Mouse (Mus musculus): Measurements from ENCODE around the gene Crcp. TPM values are rescaled to one million over a fixed set of nuclear protein-coding genes. Genes with fewer than 3 reads are reported as not detected.

The Crcp gene
- total and polyA plus RNA-seq, 3 experiments = 9.3 to 11.2 (median 9.5) TPM

DNA sequence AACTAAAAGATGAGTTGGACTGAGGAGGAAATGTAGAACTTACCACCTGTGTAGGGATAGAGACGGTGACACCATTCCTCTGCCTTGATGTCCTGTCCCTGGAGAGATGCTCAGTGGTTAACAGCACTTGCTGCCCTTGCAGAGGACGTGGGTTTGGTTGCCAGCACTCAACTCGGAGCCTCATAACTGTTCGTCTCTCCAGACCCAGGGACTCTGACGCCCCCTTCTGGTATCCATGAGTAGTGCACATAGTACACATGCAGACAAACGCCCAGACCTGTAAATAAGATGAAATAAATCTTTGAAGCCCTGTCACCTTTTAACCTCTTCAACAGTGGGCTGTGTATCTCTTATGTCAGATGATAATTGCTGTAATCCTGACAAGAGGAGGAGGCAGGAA lies 17.9 kb downstream of the Crcp start:
- H3K4me1 ChIP-seq (ENCODE audit: control insufficient read depth, insufficient read depth, low read length) = peaks cover 17% of the 10 kb centered on the region
- WGBS = 69% methylated on average over 6 of the region's 6 CpGs
- peaks cover 6% of the 10 kb centered on the region; the same call in 1 of the 2 replicates for H3K36me3 ChIP-seq (ENCODE audit: control insufficient read depth, insufficient read depth, low read length)
- intact Hi-C loops (cut with DNase I) = no loop called here
- no peaks in the 10 kb centered on the region for H3K79me2 ChIP-seq (replicated peaks; ENCODE audit: control insufficient read depth, insufficient read depth, low read length)
- no peaks in the 10 kb centered on the region for H3K27me3 ChIP-seq (ENCODE audit: control insufficient read depth, insufficient read depth, low read length)
- no peak overlapping the region for H3K9ac ChIP-seq (ENCODE audit: low read depth, low read length)
- TF ChIP-seq CTCF (IDR thresholded peaks at IDR 0.05) (peak; percentile 49), EP300 (IDR thresholded peaks at IDR 0.05; ENCODE audit: insufficient read depth, low read depth, low read length) (no peak)
- DNase-seq = no peak
- no peak overlapping the region for H3K27ac ChIP-seq
- no peak overlapping the region for H3K4me3 ChIP-seq

DNA sequence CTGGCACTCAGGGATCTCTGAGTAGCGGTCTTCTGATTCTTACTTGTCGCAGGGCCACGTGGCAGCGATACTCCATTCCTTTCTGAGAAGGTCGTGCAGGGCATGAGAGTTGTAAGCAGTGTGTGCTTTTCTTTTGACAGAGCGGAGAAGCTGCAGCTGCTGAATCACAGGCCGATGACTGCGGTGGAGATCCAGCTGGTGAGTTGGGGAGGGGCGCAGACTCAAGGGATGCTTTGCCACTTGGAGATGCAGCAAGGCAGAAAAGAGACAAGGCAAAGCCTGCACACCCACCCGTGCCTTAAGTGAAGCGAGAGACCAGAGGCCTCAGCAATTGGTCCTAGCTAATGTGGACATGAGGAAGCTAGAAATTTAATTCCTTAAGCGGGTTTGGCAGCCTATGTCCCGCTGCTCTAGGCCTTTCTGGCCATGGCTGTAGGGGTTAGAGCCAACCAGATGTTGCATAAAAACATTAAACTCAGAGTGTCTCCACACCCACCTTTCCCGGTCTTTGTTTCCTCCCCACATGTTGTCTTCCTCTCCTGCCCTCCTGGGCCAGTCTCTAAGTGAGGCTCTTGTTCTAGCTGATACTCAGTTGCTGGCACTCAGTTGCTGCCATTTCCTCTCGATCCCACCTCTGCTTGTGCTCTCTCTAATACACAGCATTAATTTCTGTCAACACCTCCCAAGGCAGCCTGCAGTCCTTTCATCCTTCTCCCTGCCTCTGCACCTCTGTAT lies 19.9 kb downstream of the Crcp start:
- Histone ChIP-seq H3K36me3 (ENCODE audit: control insufficient read depth, insufficient read depth, low read length) (peaks cover 6% of the 10 kb centered on the region; the same call in 1 of the 2 replicates), H3K4me1 (ENCODE audit: control insufficient read depth, insufficient read depth, low read length) (peaks cover 23% of the 10 kb centered on the region), H3K9ac (ENCODE audit: low read depth, low read length) (no peak overlapping the region), H3K4me3 (no peak overlapping the region), H3K79me2 (replicated peaks; ENCODE audit: control insufficient read depth, insufficient read depth, low read length) (no peaks in the 10 kb centered on the region), H3K27me3 (ENCODE audit: control insufficient read depth, insufficient read depth, low read length) (no peaks in the 10 kb centered on the region), H3K27ac (peak overlapping the region; percentile 64)
- intact Hi-C loops (cut with DNase I) = no loop called here
- 65% methylated on average over 15 of the region's 15 CpGs for WGBS
- TF ChIP-seq CTCF (IDR thresholded peaks at IDR 0.05) (no peak), POLR2A (IDR thresholded peaks at IDR 0.05; ENCODE audit: insufficient read depth, low read depth, low read length) (no peak), EP300 (IDR thresholded peaks at IDR 0.05; ENCODE audit: insufficient read depth, low read depth, low read length) (0 out of 2 replicates have a peak, but pooled peaks have one; percentile 34)
- peak; percentile 63 to 66 for DNase-seq

DNA sequence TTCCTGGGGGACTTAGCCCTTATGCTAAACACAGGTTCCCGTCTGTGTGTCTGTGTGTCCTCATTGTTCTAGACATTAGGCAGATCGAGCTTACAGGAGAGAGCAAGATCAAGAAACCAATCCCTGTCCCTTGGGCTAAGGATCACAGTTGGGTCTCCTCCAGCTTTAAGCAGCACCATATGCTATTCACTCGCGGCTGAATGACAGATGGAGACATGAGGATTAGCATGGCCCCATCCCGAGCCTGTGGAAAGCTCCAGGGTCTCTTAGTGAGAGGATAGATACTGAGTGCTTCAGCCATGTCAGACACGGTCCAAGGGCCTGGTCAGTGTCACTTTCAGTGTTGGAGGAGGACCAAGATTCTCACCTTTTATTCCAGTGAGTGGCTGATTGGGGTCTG lies 21.3 kb downstream of the Crcp start:
- H3K4me1 ChIP-seq (ENCODE audit: control insufficient read depth, insufficient read depth, low read length) = peaks cover 23% of the 10 kb centered on the region
- TF ChIP-seq EP300 (IDR thresholded peaks at IDR 0.05; ENCODE audit: insufficient read depth, low read depth, low read length) (no peak), POLR2A (IDR thresholded peaks at IDR 0.05; ENCODE audit: insufficient read depth, low read depth, low read length) (no peak), CTCF (IDR thresholded peaks at IDR 0.05) (no peak)
- intact Hi-C loops (cut with DNase I) = no loop called here
- no peaks in the 10 kb centered on the region for H3K27me3 ChIP-seq (ENCODE audit: control insufficient read depth, insufficient read depth, low read length)
- no peak for DNase-seq
- 68% methylated on average over 6 of the region's 6 CpGs for WGBS
- no peak overlapping the region for H3K4me3 ChIP-seq
- H3K27ac ChIP-seq = no peak overlapping the region
- no peaks in the 10 kb centered on the region for H3K79me2 ChIP-seq (replicated peaks; ENCODE audit: control insufficient read depth, insufficient read depth, low read length)
- H3K9ac ChIP-seq (ENCODE audit: low read depth, low read length) = no peak overlapping the region
- peaks cover 6% of the 10 kb centered on the region; the same call in 1 of the 2 replicates for H3K36me3 ChIP-seq (ENCODE audit: control insufficient read depth, insufficient read depth, low read length)

DNA sequence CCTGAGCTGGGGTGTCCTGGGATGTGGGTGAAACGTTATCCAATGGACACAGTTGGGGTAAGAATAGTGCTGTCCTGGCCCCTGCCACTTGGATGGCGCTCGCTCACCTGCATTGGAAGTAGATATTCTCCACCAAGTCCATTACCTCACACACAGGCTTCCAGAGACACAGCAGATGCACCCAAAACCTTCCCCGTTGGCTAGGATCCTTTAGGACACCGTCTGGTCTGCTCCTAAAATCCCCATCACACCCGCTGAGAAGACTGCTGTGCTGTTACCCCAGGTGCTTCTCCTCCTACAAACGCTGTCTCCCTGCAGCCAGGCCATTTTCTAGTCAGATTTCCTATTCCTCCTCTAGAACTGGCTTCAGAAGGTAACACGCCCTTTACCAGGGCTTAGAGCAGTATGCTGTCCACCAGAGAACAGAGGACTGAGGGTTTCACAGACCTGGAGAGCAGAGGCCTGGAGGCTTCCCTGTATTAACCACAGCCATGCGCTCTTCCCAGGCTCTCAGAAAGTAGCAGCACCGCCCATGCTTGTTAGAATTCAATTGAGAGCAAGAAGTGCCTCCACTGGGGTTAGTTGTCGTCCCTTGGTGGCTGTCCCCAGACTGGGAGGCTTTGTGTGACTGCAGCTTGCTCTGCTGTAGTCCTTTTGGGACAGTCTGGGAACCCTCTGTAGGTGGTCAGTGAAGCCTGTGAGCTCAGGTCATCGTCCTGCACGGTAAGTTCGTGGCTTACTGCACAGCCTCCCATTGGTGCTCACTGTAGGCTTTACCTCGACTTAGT lies 22.2 kb downstream of the Crcp start:
- Histone ChIP-seq H3K36me3 (ENCODE audit: control insufficient read depth, insufficient read depth, low read length) (peaks cover 6% of the 10 kb centered on the region; the same call in 1 of the 2 replicates), H3K4me1 (ENCODE audit: control insufficient read depth, insufficient read depth, low read length) (peaks cover 22% of the 10 kb centered on the region), H3K27ac (no peak overlapping the region), H3K79me2 (replicated peaks; ENCODE audit: control insufficient read depth, insufficient read depth, low read length) (no peaks in the 10 kb centered on the region), H3K9ac (ENCODE audit: low read depth, low read length) (no peak overlapping the region), H3K27me3 (ENCODE audit: control insufficient read depth, insufficient read depth, low read length) (no peaks in the 10 kb centered on the region), H3K4me3 (no peak overlapping the region)
- no peak for TF ChIP-seq EP300 (IDR thresholded peaks at IDR 0.05; ENCODE audit: insufficient read depth, low read depth, low read length)
- TF ChIP-seq POLR2A (IDR thresholded peaks at IDR 0.05; ENCODE audit: insufficient read depth, low read depth, low read length) = no peak
- TF ChIP-seq CTCF (IDR thresholded peaks at IDR 0.05) = no peak
- 90% methylated on average over 15 of the region's 15 CpGs for WGBS
- DNase-seq = no peak
- intact Hi-C loops (cut with DNase I) = no loop called here

DNA sequence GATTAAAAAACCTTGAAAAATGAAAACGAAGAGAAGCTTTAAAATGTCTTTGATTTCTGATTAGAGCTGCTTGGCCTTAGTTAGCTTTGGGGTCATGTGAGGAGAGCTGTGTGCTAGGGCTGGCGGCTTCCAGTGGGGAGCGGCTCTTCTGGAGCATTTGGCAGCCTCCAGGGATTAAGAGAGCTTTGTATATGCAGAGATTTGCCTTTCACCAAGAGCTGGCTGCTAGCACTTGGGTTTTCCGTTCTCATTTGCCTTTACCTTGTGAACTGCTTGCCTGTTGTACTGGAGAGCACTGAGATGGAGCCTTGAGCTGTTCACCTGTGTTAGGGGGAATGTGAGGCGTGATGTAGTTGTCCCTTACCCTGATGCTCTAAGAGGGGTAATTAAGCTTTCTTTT lies 23.4 kb downstream of the Crcp start:
- Histone ChIP-seq H3K27ac (peak overlapping the region; percentile 2; the same call in 1 of the 2 replicates), H3K27me3 (ENCODE audit: control insufficient read depth, insufficient read depth, low read length) (no peaks in the 10 kb centered on the region)
- WGBS = 34% methylated on average over 5 of the region's 5 CpGs

More for the DNA sequence above, 23.4 kb downstream of the Crcp start:
- peak in 1 of 2 experiments; percentile 40 for DNase-seq
- H3K4me1 ChIP-seq (ENCODE audit: control insufficient read depth, insufficient read depth, low read length) = peaks cover 15% of the 10 kb centered on the region
- H3K36me3 ChIP-seq (ENCODE audit: control insufficient read depth, insufficient read depth, low read length) = peaks cover 3% of the 10 kb centered on the region; the same call in 1 of the 2 replicates
- intact Hi-C loops (cut with DNase I) = no loop called here
- H3K4me3 ChIP-seq = no peak overlapping the region
- TF ChIP-seq CTCF (IDR thresholded peaks at IDR 0.05) (no peak), POLR2A (IDR thresholded peaks at IDR 0.05; ENCODE audit: insufficient read depth, low read depth, low read length) (no peak), EP300 (IDR thresholded peaks at IDR 0.05; ENCODE audit: insufficient read depth, low read depth, low read length) (no peak)
- H3K79me2 ChIP-seq (replicated peaks; ENCODE audit: control insufficient read depth, insufficient read depth, low read length) = no peaks in the 10 kb centered on the region
- no peak overlapping the region for H3K9ac ChIP-seq (ENCODE audit: low read depth, low read length)

All from heart, adult 2 months (tissue).